Mouse (Mus musculus) brain, adult 10 weeks (tissue): ENCODE measurements around the gene Wwc1. TPM values are rescaled to one million over a fixed set of nuclear protein-coding genes. Genes with fewer than 3 reads are reported as not detected.

Experiments used
- polyA plus RNA-seq: library from polyadenylated mRNA; stranded (reverse); fragments of 350-450 nt; fragmentation: Illumina TruSeq; extraction: RNeasy Lipid Tissue Mini Kit (QIAGEN cat#74804); gene quantifications from one replicate; pipeline ENCODE4 v1.2.3, GENCODE M21; 2015; ENCODE audit warnings: low read depth, low replicate concordance

Gene Wwc1
- 45.9 TPM for polyA plus RNA-seq

DNA sequence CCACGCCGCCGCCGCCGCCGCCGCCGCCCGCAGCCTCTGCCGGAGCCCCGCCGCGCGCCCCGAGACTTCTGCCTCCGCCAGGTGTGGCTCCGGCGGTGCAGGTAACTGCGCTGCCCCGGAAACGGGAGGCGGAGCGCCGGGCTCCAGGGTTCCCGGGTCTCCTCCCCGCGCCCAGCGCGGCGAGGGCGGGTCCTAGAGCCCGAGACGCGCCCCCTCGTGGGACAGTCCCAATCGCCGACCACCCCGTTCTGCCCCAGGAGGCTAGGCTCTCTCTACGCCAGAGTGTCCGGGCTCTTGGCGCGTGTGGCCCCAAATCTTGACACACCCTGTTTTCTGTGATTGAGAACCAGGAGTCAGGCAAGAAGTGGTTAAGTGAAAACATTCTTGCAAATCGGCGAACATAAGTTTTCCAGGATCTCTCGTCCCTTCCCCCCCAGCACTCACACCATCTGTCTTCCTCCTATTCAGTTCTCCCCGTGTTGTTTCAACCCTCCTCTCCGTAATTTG is at the start of gene Wwc1:
Gene Wwc1 (minus strand): TSS at position 117 of the 507 bp plus-strand sequence.

DNA sequence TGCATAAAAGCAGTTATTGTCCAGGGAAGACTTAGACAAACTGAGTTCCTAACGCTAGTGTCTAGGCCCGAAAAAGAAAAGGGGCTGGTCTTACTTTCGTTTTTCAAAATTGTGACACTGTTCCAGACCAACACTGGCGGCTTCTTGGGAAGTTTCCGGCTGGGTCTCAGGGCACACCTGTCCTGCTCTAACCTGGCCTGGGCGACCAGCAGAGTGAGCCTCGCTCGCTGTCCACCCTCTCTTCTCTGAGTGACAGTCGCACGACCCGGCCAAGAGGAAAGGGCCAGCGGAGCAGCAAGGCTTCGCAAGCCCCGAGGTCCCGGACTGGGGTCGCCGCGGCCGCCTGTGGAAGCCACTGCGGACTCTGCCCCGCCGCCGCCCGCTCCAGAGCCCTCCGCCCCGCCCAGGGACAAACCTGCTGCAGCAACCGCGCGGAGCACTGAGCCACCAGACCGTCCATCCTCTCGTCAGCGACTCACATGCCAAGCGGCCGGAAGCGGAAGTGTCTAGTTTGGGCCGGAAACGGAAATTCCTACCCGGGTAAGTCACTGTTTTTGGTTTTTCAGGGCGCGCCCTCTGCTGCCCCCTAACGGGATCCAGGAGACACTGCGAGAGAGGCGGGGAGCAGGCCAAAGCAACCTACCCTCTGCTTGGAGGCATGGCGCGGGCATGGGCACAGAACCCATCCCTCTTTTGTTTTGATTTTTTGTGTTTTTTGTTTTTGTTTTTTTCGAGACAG is 146.1 kb downstream of the Wwc1 start, which contains the start of gene Rars:
Gene Rars (minus strand): TSS at position 485 of the 739 bp plus-strand sequence.

DNA sequence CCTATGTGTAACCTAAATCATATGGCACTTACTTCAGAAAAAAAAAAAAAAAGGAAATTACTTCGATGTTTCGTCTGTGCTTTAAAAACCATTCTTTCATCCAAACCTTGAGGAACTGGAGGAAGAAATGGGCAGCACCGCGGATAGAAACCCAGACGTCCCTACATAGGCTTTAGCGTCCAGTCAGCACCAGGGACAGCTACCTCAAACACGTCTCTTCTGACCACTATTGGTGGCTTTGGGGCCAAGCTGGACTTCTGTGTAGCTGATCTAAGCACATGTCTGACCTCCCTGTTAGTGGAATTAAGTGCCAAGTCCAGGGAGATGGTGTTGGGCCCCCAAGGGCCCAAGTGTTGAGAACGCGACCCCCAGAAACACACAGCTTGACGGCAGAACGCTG is 181.5 kb downstream of the Wwc1 start, which contains the start of gene Fbll1:
Gene Fbll1 (minus strand): TSS at position 11 of the 400 bp plus-strand sequence.

Other genes starting within 250 kb of the Wwc1 start
- gene Pank3, start 211.0 kb downstream of the Wwc1 start, polyA plus RNA-seq, result 27.5 TPM
- gene Fbll1, start 181.6 kb downstream of the Wwc1 start, polyA plus RNA-seq, result 46.9 TPM
- gene Rars, start 146.0 kb downstream of the Wwc1 start, polyA plus RNA-seq, result 51.9 TPM